Mouse (Mus musculus) limb, embryonic 14.5 days (tissue): ENCODE results near the gene 2610021A01Rik. TPM values are rescaled to one million over a fixed set of nuclear protein-coding genes. Genes with fewer than 3 reads are reported as not detected.
"Not testable (repeated sequence)": the region's sequence is repeated elsewhere in the genome, so short reads cannot be mapped to it uniquely, and the experiment has no call there.

ENCODE experiments used
- ATAC-seq: fragments of 200-750 bp; cut with Nextera tagmentation; 2 replicates; pipeline ENCODE4 v1.8.0; 2017; ENCODE audit warnings: low read depth, moderate number of reproducible peaks, moderate TSS enrichment; ENCODE audit not compliant: low FRiP score
- DNase-seq: peaks from one replicate; pipeline ENCODE4 v3.0.0-alpha.2; 2015; ENCODE audit warnings: low spot score
- H3K27ac ChIP-seq: fragments of 300-500 bp; sonication (generic); replicated peaks from 2 replicates; pipeline ENCODE4 v1.5.1; 2014; ENCODE audit warnings: low read depth, mild to moderate bottlenecking, low read length, moderate library complexity, mixed read lengths
- H3K27me3 ChIP-seq: fragments of 300-500 bp; sonication (generic); 2 replicates; pipeline ENCODE4 v1.6.1; 2014; ENCODE audit warnings: low read length, mixed read lengths; ENCODE audit not compliant: control insufficient read depth, insufficient read depth
- H3K36me3 ChIP-seq: fragments of 300-500 bp; sonication (generic); 2 replicates; pipeline ENCODE4 v1.6.1; 2014; ENCODE audit warnings: mild to moderate bottlenecking, low read length, moderate library complexity, mixed read lengths; ENCODE audit not compliant: control insufficient read depth, insufficient read depth
- H3K4me1 ChIP-seq: fragments of 300-500 bp; sonication (generic); 2 replicates; pipeline ENCODE4 v1.6.1; 2014; ENCODE audit warnings: antibody characterized with exemption, low read length, mixed read lengths; ENCODE audit not compliant: control insufficient read depth, insufficient read depth
- H3K4me2 ChIP-seq: fragments of 300-500 bp; sonication (generic); replicated peaks from 2 replicates; pipeline ENCODE4 v1.6.1; 2014; ENCODE audit warnings: low read depth, mild to moderate bottlenecking, low read length, moderate library complexity; ENCODE audit not compliant: severe bottlenecking
- H3K4me3 ChIP-seq: fragments of 300-500 bp; sonication (generic); replicated peaks from 2 replicates; pipeline ENCODE4 v1.5.1; 2014; ENCODE audit warnings: low read length
- H3K9ac ChIP-seq: fragments of 300-500 bp; sonication (generic); 2 replicates; pipeline ENCODE4 v1.6.1; 2014; ENCODE audit warnings: mild to moderate bottlenecking, low read depth, low read length, moderate library complexity; ENCODE audit not compliant: severe bottlenecking
- H3K9me3 ChIP-seq: fragments of 300-500 bp; sonication (generic); 2 replicates; pipeline ENCODE4 v1.6.1; 2016; ENCODE audit warnings: low read length; ENCODE audit not compliant: control insufficient read depth
- POLR2A ChIP-seq: fragments of 200-500 bp; IDR thresholded peaks from 2 replicates; pipeline ENCODE4 v1.8.0; 2012; ENCODE audit warnings: inconsistent platforms, mild to moderate bottlenecking, moderate library complexity, borderline replicate concordance; ENCODE audit not compliant: insufficient read depth, insufficient read length; ENCODE audit errors: extremely low read depth
- WGBS: fragments of 180-500 bp; shearing (Covaris S2); extraction: QIAGEN DNeasy Blood & Tissue Kit; methylation state at CpG from one replicate; pipeline ENCODE4 v1.1.7; 2014; 5-methylcytosine and 5-hydroxymethylcytosine counted together
- polyA plus RNA-seq, 2 experiments: library from polyadenylated mRNA; depleted of rRNA in 1 of 2; stranded (reverse) in 1 of 2; unstranded in 1 of 2; fragments of >200 nt; fragmentation: Nextera tagmentation in 1 of 2; extraction: Ambion mirVana in 1 of 2; gene quantifications; 2 replicates each; pipeline versions ENCODE4 v1.2.1 to v1.2.3; 2012 to 2014

Gene 2610021A01Rik
- polyA plus RNA-seq (2012; rRNA removed) (10.6 TPM in 2 replicates), polyA plus RNA-seq (2014; fragmentation: Nextera tagmentation; extraction: Ambion mirVana) (13.2 and 13.6 TPM in 2 replicates)

DNA sequence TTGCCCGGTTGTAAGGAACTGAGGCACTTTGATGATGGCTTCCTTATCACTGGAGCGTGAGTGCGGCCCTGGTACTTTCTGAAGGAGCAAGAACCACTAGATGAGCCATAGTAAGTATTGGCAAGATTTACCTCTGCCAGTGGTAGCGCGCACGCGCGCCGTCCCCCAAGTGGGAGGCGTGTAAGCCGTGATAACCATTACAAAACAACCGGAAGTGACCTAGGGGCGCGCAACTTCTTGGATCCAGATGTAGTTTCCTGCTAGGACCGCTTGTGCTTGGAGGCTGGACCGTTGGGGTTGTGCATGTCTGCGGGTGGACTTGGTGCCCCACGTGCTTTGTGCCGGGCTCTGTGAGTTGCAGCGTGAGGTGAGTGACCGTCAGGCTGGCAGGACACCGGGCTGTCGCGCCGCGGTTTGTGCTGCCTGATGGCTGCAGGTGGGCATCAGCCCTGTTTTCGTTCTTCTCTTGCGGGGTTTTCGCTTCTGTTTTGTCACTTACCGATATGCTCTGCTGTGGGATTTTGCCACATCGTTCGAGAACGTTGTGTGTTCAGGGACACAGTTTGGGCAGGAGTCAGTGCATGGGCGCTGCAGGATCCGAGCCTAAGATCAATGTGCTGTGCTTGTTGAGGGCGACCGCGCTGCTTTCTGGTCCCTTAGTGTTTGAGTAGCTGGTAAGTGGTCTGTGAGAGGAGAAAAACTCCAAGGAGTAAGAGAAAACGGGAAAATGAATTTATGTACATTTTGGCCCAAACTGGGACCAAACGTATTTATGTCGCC, at the start of gene 2610021A01Rik:
TSS of gene 2610021A01Rik (plus strand) at position 197 of the 780 bp plus-strand sequence.
- peak within 1 kb of the TSS; percentile 66 for H3K4me2 ChIP-seq
- under 1% methylated on average over 39 of the region's 41 CpGs for WGBS
- H3K27ac ChIP-seq: peak within 1 kb of the TSS; percentile 72
- H3K9me3 ChIP-seq: no peaks in the 10 kb centered on the region
- H3K4me3 ChIP-seq: peak within 1 kb of the TSS; percentile 60
- peak within 1 kb of the TSS; percentile 78 for H3K9ac ChIP-seq
- ATAC-seq: peak; percentile 98
- TF ChIP-seq POLR2A: peak; percentile 48; the same call in 1 of the 2 replicates
- peak; percentile 97 for DNase-seq
- no peaks in the 10 kb centered on the region for H3K27me3 ChIP-seq
- no peaks in the 10 kb centered on the region for H3K4me1 ChIP-seq
- H3K36me3 ChIP-seq: no peaks in the 10 kb centered on the region; the same call in 1 of the 2 replicates

DNA sequence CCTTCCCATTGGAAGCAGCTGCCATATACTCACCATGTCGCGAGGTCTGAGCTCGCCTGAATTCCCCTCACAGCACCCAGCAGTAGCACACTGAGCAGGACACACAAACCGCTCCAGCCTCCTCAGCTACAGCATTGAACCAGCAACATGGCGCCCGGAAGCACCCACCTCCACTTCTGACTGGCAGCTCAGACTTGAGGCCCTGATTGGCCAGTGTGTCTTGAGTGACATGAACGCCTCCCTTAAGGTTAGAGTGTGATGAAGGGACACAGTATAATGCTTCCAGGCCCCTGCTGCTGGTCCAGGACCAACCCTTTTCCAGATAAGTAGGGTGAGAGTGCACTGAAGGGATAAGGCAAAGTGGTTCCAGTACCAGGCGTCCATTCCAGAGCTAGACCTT, 38.3 kb upstream of the 2610021A01Rik start:
- 73% methylated on average over 8 of the region's 8 CpGs for WGBS
- no peak for TF ChIP-seq POLR2A
- Histone ChIP-seq H3K27me3 (no peaks in the 10 kb centered on the region), H3K27ac (no peak overlapping the region), H3K4me2 (no peak overlapping the region), H3K4me3 (no peak overlapping the region), H3K36me3 (no peaks in the 10 kb centered on the region), H3K9me3 (peaks cover 5% of the 10 kb centered on the region; the same call in 1 of the 2 replicates), H3K9ac (no peak overlapping the region), H3K4me1 (no peaks in the 10 kb centered on the region)
- ATAC-seq (no peak), DNase-seq (no peak)

DNA sequence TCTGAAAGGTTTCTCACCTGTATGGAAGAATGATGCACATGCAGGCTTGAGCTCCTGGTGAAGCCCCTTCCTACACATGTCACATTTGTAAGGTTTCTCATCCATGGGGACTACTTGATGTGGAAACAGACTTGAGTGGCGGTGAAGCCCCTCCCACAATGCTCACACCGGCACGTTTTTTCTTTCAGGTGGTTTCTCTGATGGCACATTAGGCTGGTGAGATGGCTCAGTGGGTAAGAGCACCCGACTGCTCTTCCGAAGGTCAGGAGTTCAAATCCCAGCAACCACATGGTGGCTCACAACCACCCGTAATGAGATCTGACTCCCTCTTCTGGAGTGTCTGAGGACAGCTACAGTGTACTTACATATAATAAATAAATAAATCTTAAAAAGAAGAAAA, 25.5 kb upstream of the 2610021A01Rik start, which contains the start of gene Gm6871:
TSS of gene Gm6871 (minus strand) at position 101 of the 400 bp plus-strand sequence.
- not testable (repeated sequence) for H3K9me3 ChIP-seq, H3K27ac ChIP-seq, H3K4me3 ChIP-seq, H3K4me1 ChIP-seq, H3K4me2 ChIP-seq, H3K36me3 ChIP-seq, DNase-seq, H3K27me3 ChIP-seq, ATAC-seq, H3K9ac ChIP-seq
- 91% methylated on average over 6 of the region's 6 CpGs for WGBS

DNA sequence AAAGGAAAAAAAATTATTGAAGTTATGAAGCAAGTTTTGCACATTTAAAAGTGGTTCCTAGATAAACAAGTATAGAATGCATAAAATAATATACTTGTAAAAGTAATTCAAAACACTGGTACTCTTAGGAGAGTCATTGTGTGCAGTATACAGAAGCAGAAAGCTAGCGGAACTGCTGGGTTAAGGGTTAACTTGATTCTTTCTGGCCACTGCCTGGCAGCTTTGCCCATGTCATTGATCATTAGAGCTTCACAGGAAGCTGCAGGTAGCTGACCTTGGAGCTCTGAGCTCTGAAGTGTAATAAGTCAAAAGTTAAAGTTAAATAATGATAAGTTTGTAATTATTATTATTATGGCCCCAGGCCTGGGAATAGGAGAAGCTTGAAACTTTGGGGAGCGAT, 21.1 kb upstream of the 2610021A01Rik start:
- DNase-seq (no peak), ATAC-seq (no peak)
- H3K27ac ChIP-seq: no peak overlapping the region
- H3K4me2 ChIP-seq: no peak overlapping the region
- no peaks in the 10 kb centered on the region for H3K36me3 ChIP-seq
- TF ChIP-seq POLR2A: no peak
- no peaks in the 10 kb centered on the region for H3K9me3 ChIP-seq
- no peak overlapping the region for H3K9ac ChIP-seq
- WGBS: 90% methylated on average over 2 of the region's 2 CpGs
- no peaks in the 10 kb centered on the region for H3K27me3 ChIP-seq
- H3K4me1 ChIP-seq: no peaks in the 10 kb centered on the region
- H3K4me3 ChIP-seq: no peak overlapping the region

DNA sequence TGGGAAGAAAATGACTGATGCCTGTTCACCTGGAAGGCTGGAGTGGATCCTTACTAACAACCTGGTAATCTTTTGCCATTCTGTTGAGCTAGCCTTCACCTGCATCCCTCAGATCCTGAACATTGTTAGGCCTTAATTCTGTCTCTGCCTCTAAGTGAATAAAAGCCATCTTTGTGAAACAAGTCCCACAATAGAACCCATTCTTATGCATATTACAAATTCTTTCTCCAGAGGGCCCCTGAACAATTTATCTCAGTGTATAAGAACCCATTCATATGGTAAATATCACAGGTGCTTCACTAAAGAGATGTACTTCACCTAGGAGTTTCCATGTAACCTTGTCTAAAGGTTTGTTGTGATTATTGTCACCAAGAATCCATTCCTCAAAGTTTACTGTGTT, 17.0 kb upstream of the 2610021A01Rik start:
- no peak for DNase-seq
- no peak for TF ChIP-seq POLR2A
- no peak overlapping the region for H3K27ac ChIP-seq

DNA sequence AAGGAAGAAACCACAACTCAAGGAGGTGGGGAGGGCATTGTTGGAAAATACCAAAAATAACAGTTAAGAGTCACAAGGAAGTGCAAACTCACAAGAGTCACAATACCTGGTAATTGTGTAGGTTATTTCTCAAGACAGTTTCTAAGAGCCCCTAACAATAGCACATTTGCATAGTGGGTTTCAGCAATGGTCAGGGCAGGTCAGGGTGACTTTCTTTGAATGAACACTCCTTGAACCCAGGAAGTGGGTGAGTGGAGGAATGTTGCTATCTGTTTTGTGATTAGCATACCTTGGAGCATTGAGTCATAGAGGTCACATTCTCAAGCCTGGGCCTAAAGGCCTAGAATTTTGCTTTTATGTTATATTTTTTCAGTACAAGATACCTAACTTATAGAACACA, 11.2 kb upstream of the 2610021A01Rik start:
- DNase-seq, H3K4me2 ChIP-seq, H3K9me3 ChIP-seq, H3K36me3 ChIP-seq, H3K4me3 ChIP-seq, ATAC-seq, H3K27ac ChIP-seq, H3K27me3 ChIP-seq, H3K4me1 ChIP-seq, H3K9ac ChIP-seq: not testable (repeated sequence)

More for the DNA sequence above, 17.0 kb upstream of the 2610021A01Rik start:
- no peaks in the 10 kb centered on the region for H3K36me3 ChIP-seq
- ATAC-seq: no peak
- H3K9me3 ChIP-seq: 0 out of 2 replicates have a peak, but pooled peaks cover 3% of the 10 kb centered on the region
- no peak overlapping the region for H3K4me2 ChIP-seq
- no peak overlapping the region for H3K4me3 ChIP-seq
- no peaks in the 10 kb centered on the region for H3K27me3 ChIP-seq
- no peak overlapping the region for H3K9ac ChIP-seq
- H3K4me1 ChIP-seq: no peaks in the 10 kb centered on the region
